Mouse (Mus musculus): ENCODE data around the gene Ly6g6d.
A peak's percentile ranks its signal among the peaks of the same experiment; 100 is the strongest.
"Not testable (repeated sequence)": the region's sequence is repeated elsewhere in the genome, so short reads cannot be mapped to it uniquely, and the experiment has no call there.

The Ly6g6d gene

GRCm38 (mm10) chr17:35077786-35078233 is at the start of gene Ly6g6d:
Ly6g6d (minus strand) TSS chr17:35078065.
- no peak for DNase-seq (ENCODE audit: low spot score in 2 of 2)

- no peak for DNase-seq (ENCODE audit: low spot score in 2 of 2)
These were observed 49.2 kb upstream of the Ly6g6d start for GRCm38 (mm10) chr17:35127017-35127416.

GRCm38 (mm10) chr17:35126206-35126611 is 48.3 kb upstream of the Ly6g6d start, which contains the start of gene D17H6S53E:
D17H6S53E (plus strand) TSS chr17:35126373.
- DNase-seq (ENCODE audit: low spot score in 2 of 2), result peak; percentile 61 to 67

- DNase-seq (ENCODE audit: low spot score in 2 of 2), result no peak
These were observed 47.7 kb upstream of the Ly6g6d start for GRCm38 (mm10) chr17:35125578-35125977.

GRCm38 (mm10) chr17:35125081-35125480 is 47.2 kb upstream of the Ly6g6d start:
- DNase-seq (ENCODE audit: low spot score in 2 of 2), result no peak

DNA sequence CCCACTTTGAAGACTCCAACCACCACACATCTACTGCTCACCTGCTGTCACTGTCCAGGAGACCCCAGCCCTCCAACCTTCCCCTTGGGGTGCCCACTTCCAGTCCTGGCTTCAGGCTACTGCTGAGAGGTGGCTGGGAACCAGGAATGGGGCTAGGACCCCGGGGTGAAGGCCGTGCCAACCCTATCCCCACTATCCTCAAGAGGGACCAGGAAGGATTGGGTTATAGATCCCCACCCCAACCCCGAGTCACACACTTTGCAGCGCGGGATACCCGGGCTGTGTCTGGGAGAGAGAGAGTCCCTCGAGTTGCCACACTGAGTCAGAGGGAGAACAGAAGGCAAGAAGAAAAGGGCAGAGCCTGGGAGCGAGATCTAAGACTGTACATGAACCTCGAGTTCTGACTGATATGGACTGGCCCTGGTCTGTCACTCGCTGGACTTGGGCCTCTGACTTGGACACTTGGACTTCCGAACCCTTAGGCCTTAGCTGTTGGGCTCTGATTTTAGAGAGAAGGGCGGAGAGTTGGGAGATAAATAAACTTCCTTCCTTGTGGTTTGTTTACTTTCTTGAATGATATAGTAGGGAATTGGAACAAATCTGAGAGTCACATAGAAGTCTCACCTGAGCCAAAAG is 46.5 kb upstream of the Ly6g6d start:
- DNase-seq (ENCODE audit: low spot score in 2 of 2), result not testable (repeated sequence)

- not testable (repeated sequence) for DNase-seq (ENCODE audit: low spot score in 2 of 2)
These were observed 45.4 kb upstream of the Ly6g6d start for GRCm38 (mm10) chr17:35123287-35123686.

- peak; percentile 60 to 79 for DNase-seq (ENCODE audit: low spot score in 2 of 2)
These were observed 44.0 kb upstream of the Ly6g6d start, which contains the start of gene Csnk2b for GRCm38 (mm10) chr17:35121871-35122303. Csnk2b (minus strand) TSS chr17:35122053.

GRCm38 (mm10) chr17:35121143-35121799 is 43.4 kb upstream of the Ly6g6d start, which contains the start of gene Gpank1:
Gpank1 (plus strand) TSS chr17:35121455.
- DNase-seq (ENCODE audit: low spot score in 2 of 2), result peak; percentile 97 to 99

- peak in 1 of 2 experiments; percentile 36 for DNase-seq (ENCODE audit: low spot score in 2 of 2)
These were observed 42.9 kb upstream of the Ly6g6d start for GRCm38 (mm10) chr17:35120745-35121142.

DNA sequence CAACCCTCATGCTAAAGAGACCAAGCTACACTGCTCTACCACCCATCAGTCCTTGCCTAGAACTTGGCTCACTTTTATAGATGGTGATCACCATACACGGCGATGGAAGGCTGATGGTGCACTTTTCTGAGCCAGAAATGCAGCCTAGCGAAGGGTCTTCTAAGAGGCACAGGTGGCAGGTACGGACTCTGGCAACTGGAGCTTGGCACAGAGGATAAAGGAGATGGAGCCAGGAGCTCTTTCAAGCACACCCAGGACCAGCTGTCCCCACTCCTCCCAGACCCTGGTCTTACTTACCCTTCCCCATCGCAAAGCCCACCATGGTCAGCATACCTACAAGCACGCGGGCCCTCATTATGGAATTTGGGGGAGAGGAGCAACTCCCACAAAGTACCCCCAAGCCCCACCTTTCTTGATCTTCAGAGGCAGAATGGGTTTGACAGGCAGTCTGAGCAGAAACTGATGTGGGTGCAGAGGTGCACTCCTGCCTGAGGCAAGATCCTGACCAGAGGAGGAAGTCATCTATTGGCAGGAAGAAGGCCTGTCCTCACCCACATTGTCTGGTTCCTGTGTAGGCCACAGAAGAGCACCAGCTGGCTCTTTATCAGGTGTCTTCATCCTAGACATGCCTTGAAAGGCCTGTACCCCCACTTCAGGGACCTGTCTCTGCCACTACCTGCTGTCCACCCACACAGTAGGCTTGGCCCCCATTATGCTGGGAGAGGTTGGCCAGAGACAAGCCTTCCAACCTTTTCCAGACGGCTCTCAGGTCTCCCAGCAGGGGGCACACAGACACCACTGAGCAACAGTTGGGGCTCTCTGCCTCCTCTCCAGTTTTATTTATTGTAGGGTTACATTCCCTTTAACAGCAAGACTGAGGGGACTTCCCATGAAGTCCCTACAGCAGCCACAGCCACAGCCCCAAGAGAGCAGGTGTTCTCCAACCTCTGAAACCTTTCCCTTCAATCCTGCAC is 37.5 kb upstream of the Ly6g6d start, which contains the start of gene Ly6g5b:
Ly6g5b (minus strand) TSS at position 383 of the 974 bp plus-strand sequence.
- no peak for DNase-seq (ENCODE audit: low spot score in 2 of 2)

DNA sequence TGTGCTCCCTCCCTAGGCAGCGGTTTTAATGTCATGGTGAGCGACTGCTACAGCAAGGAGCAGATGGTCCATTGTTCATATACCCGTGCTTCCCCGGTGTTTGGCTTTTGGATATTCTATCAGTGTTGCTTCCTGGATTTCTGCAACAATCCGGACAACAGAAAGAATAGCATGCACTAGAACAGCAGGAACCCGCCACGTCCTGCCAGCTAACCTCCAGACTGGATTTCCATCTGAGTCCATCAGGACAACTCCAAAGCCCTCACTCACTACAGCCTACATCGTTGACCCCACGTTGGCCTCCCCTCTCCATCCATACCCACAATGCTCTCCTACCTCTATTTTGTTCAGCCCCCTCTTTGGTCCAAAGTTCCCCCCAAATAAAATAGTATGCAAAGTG is 33.9 kb upstream of the Ly6g6d start:
- DNase-seq (ENCODE audit: low spot score in 2 of 2), result no peak

- no peak for DNase-seq (ENCODE audit: low spot score in 2 of 2)
These were observed 30.2 kb upstream of the Ly6g6d start, which contains the start of gene Ly6g5c for GRCm38 (mm10) chr17:35108097-35108496. Ly6g5c (plus strand) TSS chr17:35108279.

GRCm38 (mm10) chr17:35106522-35106921 is 28.7 kb upstream of the Ly6g6d start:
- no peak for DNase-seq (ENCODE audit: low spot score in 2 of 2)

DNA sequence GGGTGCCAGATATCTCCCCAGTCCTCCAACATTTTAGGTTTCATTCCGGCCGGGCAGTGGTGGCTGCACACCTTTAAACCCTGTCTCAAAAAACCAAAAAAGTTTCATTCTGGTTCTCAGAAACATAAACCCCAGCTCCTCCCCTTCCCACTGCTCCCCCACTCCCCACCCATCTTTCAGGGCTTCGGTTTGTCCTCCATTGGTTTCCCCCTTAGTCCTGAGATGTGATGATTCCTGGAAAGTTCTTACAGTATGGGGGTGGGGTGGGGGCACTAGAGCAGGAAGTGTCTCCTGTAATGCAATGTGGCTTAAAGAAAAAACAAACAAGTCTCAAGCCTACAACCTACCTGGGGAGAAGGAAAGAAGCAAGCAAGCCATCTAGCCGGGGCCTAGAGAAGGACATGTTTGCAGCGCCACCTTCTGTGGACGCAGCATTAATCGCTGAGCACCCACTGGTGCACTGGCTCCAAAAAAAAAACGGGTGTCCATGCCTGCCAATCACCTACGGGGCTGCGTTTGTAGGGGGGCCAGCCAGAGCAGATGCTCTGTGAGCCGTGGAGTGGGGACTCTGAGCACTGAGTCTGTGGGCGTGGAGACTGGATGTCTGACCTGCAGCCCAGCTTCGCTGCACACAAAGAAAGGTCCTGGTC is 28.0 kb upstream of the Ly6g6d start:
- DNase-seq (ENCODE audit: low spot score in 2 of 2), result no peak

GRCm38 (mm10) chr17:35104754-35105153 is 26.9 kb upstream of the Ly6g6d start:
- no peak for DNase-seq (ENCODE audit: low spot score in 2 of 2)

DNA sequence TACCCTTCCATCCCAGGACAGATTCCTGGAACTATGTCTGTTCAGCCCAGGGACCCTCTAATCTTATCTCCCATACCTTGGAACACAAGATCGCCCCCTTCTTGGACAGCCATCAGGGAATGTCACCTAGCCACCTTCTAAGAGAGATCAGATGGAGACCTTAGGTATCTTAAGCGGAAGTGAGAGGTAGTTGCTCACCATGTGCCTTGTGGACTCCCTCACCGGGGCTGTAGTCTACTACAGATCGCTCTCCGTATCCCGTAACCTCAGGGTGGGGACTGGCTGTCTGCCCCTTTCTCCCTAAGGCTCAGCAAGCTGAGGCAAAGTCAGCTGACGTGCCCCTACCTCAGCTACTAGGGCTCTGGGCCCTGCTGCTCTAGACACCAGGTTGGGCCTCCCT is 26.2 kb upstream of the Ly6g6d start:
- no peak for DNase-seq (ENCODE audit: low spot score in 2 of 2)

GRCm38 (mm10) chr17:35103221-35103690 is 25.4 kb upstream of the Ly6g6d start:
- DNase-seq (ENCODE audit: low spot score in 2 of 2), result no peak

- DNase-seq (ENCODE audit: low spot score in 2 of 2), result no peak
These were observed 24.4 kb upstream of the Ly6g6d start for GRCm38 (mm10) chr17:35102299-35102698.

DNA sequence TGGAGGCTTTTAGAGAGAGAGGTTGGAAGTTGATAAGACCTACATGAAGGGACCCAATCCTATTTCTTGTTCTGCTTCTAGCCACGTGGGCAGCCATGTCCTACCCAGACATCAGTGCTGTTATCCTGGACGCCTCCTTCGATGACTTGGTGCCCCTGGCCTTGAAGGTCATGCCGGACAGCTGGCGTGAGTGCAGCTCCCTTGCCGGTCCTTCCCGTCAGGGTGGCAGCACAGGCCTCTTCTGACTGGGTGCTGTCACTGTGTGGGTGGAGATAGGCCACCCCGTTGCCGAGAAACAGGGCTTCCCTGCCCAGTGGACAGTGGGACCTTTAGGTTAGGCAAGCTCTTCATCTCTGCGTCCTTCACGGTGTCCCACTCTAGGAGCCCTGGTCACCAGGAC is 23.3 kb upstream of the Ly6g6d start:
- no peak for DNase-seq (ENCODE audit: low spot score in 2 of 2)

DNA sequence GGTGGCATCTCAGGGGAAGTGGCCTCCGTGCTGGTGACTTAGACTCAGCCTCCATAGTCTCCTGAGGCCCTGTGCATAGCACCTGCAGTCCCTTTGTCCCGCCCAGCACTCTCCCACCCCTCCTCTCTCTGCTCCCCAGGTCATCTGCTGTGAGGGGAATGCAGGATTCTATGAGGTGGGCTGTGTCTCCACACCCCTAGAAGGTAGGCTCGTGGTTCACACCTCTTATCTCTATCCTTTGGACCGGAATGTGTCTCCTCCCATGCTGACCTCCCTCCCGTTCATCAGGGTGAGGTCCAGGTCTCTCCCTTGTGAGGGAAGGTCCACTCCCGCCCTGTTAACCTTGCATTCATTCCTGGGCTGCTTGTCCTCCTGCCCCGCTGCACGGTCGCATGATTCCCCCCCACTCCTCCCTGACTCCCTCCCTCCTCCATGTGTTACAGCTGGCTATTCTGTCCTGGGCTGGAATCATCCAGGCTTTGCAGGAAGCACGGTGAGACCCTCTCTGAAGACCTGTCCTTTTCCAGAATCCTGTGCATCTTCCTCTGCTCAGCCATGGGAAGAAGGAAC is 22.4 kb upstream of the Ly6g6d start:
- DNase-seq (ENCODE audit: low spot score in 2 of 2), result no peak
